Comparison of ENCODE assay signal across 16 mouse cellular contexts in the genomic region with DNA sequence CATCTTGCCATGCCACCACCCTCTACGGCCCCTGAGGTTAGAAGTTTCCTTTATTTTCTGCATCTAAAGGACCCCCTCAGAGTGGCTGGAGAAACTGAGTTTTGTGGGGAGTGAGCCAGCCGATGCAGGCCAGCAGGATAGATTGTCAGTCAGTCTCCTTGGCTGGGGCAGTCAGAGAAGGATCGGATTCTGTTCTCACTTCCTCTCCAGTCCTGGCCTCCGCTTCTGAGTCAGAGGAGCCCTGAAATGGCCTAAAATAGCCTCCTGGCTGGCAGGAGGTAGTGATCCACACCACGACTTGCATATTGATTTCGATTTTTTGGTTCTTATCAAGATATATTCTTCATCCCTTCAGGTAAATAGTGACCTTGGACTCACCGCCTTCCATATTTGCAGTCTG.
"Had no signal": no experiment of that assay in that cellular context is flagged by ENCODE, and none has a peak within 500 bp of the region (broad histone marks: within the 10 kb centered on the region; RNA-seq: fewer than 3 reads in every experiment).

No protein-coding gene starts in this region.

- H3K4me1 ChIP-seq: limb, embryonic 12.5 days; liver, embryonic 13.5 days; lung, embryonic 15.5 days; midbrain, embryonic 15.5 days; neural tube, embryonic 15.5 days had no signal

- H3K9me3 ChIP-seq: limb, embryonic 12.5 days; liver, embryonic 13.5 days; lung, embryonic 15.5 days; midbrain, embryonic 10.5 days; midbrain, embryonic 15.5 days; neural tube, embryonic 15.5 days had no signal

- H3K36me3 ChIP-seq: limb, embryonic 12.5 days; liver, embryonic 13.5 days; lung, embryonic 15.5 days; midbrain, embryonic 10.5 days; midbrain, embryonic 15.5 days; neural tube, embryonic 15.5 days had no signal

- H3K9ac ChIP-seq: limb, embryonic 12.5 days; liver, embryonic 13.5 days; liver, postnatal 0 days; lung, embryonic 15.5 days; midbrain, embryonic 15.5 days; neural tube, embryonic 15.5 days had no signal

- H3K4me3 ChIP-seq: limb, embryonic 12.5 days; liver, embryonic 13.5 days; lung, embryonic 15.5 days; midbrain, embryonic 10.5 days; midbrain, embryonic 15.5 days; neural tube, embryonic 15.5 days had no signal

- DNase-seq: kidney, adult 11 months; kidney, adult 9 months; kidney, postnatal 36 days; layer of hippocampus, adult 9-11 months; liver; liver, embryonic 13.5 days; liver, postnatal 0 days; lung, postnatal 14 days; right cerebral cortex, postnatal 4 days; thymus, postnatal 36 days had no signal

- H3K27me3 ChIP-seq: limb, embryonic 12.5 days; liver, embryonic 13.5 days; lung, embryonic 15.5 days; midbrain, embryonic 15.5 days; neural tube, embryonic 15.5 days had no signal

- H3K27ac ChIP-seq: kidney, postnatal 0 days; limb, embryonic 12.5 days; liver, embryonic 13.5 days; lung, embryonic 15.5 days; midbrain, embryonic 10.5 days; midbrain, embryonic 15.5 days; neural tube, embryonic 15.5 days had no signal

- H3K4me2 ChIP-seq: limb, embryonic 12.5 days; liver, embryonic 13.5 days; lung, embryonic 15.5 days; midbrain, embryonic 15.5 days; neural tube, embryonic 15.5 days had no signal

- ATAC-seq: liver, postnatal 0 days; midbrain, embryonic 15.5 days had no signal
